Mouse (Mus musculus) stomach, postnatal 0 days (tissue): Measurements from ENCODE around the gene Cnksr3.

ENCODE experiments used
- CTCF ChIP-seq: IDR thresholded peaks from 2 replicates; pipeline ENCODE4 v1.5.1; 2016; ENCODE audit warnings: antibody characterized with exemption, low read depth, mild to moderate bottlenecking, moderate library complexity
- EP300 ChIP-seq: optimal IDR thresholded peaks from 2 replicates; pipeline ENCODE3; 2016; ENCODE audit warnings: antibody characterized with exemption

- no peak for TF ChIP-seq EP300
- TF ChIP-seq CTCF: no peak
These were observed 93.6 kb downstream of the Cnksr3 start for GRCm38 (mm10) chr10:7118258-7119077.
